Mouse (Mus musculus): ENCODE data around the gene Bbx.

The Bbx gene

GRCm38 (mm10) chr16:50160418-50161271, 271.5 kb downstream of the Bbx start:
- DNase-seq (ENCODE audit: low read depth), result no peak

- no peak for DNase-seq (ENCODE audit: low read depth)
Measured at GRCm38 (mm10) chr16:50158546-50158945, 273.6 kb downstream of the Bbx start.

- DNase-seq (ENCODE audit: low read depth), result no peak
Measured at GRCm38 (mm10) chr16:50149606-50150005, 282.6 kb downstream of the Bbx start.

GRCm38 (mm10) chr16:50147900-50148299, 284.3 kb downstream of the Bbx start:
- no peak for DNase-seq (ENCODE audit: low read depth)
